Mouse (Mus musculus) 3134 (cell line): ENCODE results near the gene Tox3.

Experiments used
- DNase-seq: peaks from one replicate; pipeline ENCODE4 v3.0.0-alpha.2; 2011; ENCODE audit warnings: low spot score; ENCODE audit not compliant: insufficient read length; ENCODE audit errors: extremely low read depth

Tox3 gene

DNA sequence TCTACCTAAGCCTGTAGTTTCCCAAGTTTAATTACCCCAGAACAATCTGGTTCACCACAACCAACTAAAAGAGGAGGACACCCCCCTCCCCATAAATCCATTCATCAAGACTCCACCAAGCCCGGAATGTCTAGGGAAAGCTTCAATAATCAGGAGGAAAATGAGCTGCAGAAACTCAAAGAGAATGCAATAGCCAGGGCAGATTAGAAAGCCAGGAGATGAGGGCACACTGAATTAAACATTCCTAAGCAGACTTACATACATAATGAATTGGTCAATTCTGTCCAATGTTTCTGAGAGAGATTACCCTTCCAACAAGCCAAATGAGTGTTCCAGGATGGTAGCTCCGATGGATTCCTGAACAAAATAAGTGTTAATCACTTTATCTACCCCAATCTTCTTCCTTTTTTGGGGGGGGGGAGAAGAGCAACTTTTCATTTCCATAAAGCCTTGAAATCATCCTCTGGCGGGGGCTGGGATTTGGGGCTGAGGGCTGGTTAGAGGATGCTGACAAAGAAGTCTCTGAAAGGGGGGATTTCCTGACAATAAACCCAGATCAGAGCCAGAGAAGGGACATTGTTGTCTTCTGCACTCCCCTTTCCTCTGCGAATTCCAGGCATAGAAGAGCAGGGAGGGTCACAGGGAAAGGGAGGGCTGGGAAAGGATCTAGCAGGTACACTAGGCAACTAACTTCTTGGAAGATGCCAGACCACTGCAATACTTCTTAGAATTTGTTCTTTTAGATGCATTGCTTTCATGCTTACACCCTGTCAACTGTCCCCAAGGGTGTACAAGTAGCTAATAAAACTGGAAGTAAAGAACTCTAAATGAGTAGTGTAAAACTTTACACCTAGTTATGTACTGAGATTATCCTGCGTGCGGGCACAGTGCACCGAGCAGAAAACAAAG lies 17.5 kb downstream of the Tox3 start:
- no peak for DNase-seq

DNA sequence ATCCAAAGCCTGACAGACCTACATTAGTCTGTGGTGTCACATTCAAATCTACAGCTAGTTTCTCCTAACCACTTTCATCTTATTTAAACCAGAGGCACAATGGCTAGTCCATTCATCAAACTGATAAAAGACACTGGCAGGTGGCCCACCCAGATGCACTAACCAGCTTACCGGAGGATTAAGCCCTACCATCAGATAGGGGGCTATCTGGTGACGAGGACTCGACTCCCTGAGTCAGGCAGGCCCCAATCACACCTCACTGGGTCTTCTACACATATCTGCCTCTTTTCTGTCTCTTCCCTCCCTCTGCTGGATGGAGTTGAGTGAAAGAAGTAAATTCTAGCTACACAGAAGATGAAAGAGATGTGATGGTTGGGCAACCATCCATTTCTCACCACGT lies 24.3 kb downstream of the Tox3 start:
- DNase-seq, result no peak

DNA sequence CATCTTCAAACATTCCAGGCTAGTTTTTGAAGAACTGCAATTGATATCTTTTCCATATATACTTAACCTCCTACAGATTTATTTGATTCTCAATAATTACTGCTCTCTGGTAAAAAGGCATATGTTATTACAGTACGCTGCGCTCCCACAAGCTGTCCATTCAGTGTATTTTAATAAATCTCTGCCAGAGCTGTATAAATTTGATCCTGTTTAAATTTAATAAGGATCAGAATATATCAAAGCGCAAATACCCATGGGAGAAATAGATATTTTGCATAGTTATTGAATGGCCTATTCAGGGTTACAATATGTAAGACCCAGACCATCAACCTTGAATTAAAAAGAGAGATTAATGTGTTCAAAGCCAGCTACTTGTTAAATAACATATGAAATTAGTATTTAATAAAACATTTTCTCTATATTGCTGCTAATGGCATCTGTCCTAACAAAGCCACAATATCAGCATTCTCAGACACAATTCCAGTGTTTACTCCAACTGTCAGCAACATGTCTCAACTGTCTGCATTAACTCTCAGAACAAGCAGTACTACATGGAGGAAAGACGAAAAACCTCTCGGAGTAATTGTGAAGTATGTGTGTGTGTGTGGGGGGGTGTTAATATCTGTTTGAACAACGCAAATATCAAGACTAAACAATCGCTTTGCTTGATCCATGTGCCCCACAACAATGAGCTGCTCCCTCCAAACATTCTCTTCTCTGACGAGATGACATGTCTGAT lies 25.3 kb downstream of the Tox3 start:
- DNase-seq, result no peak

DNA sequence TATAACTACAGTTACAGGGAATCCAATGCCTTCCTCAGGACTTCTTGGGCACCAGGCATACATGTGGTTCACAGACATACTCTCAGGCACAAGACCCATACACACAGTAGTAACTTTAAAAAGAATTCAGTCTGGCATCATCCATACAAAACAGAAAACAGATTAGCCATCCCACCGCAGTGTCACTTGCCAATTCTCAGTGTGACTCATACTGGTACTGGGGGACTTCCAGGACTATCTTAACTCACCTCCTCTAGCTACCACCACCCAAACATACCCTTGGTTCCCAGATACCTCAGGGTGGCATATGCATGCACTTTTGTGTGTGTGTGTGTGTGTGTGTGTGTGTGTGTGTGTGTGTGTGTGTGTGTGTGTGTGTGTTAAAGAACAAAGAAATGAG lies 26.9 kb downstream of the Tox3 start:
- no peak for DNase-seq

DNA sequence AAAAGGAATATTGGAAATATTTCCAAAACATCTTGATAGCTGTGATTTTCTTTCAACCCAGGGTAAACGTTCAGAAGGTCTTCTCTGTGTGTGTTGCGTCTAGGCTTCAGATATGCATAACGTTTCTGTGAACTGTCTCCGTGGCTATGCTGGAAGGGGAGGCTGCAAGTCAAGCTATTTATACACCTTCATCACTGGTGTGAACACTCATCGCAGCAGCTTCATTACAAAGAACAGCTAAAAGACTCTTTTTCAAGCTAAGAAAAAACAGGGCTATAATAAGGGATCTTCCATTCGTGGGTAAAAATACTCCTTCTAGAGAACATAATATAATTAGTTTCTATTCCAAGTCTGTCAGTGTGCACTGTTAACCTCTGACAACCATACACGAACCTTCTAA lies 33.8 kb downstream of the Tox3 start:
- DNase-seq, result no peak

DNA sequence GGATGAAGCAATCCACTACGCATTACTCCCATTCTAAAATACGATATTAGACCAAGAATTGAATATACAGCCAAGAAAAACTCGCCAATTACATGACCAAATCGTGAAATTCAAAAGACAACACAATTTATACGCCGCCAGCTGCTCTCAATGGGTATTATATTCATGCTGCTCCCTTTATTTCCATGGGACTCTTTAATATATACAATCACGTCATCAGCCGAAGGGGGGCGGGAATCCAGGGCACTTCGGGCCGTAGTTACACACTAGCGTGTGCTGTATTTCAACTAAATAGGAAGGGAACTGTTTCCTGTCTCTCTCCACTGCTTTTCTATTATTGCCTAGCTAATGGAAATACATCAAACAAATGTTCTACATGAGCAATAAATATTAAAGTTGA lies 45.2 kb downstream of the Tox3 start:
- DNase-seq, result no peak

DNA sequence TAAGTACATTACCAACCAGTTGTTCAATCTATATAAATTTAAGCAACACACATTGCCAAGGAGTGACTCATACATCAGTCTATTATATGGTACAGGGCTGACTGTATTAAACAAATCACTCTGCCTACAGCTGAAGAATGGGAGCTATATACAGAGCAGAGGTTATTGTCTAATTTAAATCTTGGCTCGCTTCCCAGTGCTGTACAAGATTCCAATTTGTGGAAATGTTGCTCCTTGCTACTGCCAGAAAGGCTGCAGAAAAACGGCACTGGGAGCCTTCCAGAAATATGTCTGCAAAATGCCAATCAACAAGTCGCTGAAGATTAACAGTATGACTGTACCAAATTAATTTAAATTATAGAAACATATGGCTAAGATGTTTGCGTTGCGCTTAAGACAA lies 45.9 kb downstream of the Tox3 start:
- no peak for DNase-seq

DNA sequence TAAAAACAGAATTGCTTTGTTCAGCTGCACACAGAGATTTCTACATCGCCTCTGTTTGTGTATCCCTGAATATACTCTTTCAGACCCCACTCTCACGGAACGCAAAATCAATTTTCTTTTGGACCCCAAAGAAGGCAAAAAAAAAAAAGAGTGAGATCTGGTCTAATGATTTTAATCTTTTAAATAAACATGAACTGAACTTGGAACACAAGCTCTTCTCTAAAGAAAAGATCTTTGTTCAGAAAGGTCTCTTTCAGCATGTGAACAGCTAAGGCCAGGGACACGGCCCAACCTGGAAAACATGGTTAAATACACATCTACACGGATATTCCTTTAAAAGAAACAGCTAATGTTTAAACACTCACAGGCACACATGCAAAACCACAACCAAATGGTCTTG lies 46.6 kb downstream of the Tox3 start:
- no peak for DNase-seq

DNA sequence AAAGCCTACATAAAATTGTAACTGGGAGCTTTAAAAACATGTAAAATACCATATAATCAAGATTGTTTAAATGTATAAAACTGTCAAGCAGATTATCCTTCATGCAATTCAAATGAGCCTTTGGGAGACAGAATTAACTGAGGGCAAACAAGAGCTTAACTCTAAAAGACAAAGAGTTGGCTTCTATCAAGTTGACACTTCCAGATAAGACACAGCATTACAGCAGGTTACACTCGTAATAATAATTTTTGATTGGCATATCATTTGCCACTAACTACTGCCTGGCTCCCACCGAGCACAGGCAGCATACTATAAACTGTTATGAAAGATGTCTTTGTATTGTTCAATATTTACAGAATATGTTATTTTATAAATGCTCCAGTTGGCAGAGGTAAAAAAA lies 47.2 kb downstream of the Tox3 start:
- no peak for DNase-seq

DNA sequence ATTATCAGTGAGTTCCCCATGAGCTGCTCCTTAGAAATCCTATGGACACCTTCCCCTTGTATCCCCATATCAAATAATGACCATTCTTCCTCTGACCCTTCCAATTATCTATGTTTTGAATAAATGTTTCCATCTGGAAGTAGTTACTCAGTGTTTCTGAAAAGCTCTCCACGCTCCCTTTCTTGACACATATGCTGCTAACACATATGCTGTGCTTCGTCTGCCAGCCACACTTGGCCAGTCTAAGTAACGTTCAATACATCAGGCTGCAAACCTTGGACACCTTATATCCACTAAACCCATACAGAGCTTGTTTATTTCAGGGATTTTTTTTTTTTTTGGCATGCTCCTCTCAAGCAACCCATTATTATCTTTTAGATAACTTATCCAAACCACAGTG lies 54.1 kb downstream of the Tox3 start:
- DNase-seq, result no peak

DNA sequence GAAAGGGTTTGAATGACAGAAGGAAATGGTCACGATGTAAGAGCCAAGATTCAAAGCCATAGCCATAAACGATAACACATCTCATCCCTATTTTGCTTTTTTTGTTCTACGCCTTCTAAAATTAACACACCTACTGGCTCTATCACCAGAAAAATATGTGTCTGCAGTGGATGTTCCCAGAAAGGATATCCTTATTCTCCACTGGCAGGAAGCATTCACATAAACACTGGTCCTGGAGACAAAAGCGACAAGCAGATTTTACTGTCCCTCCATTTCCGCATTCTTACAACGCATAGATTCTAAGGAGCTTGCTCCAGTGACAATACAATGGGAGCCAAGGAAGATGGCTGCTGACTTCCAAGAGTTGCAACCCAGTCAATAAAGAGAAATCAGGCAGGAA lies 57.3 kb downstream of the Tox3 start:
- DNase-seq, result no peak

DNA sequence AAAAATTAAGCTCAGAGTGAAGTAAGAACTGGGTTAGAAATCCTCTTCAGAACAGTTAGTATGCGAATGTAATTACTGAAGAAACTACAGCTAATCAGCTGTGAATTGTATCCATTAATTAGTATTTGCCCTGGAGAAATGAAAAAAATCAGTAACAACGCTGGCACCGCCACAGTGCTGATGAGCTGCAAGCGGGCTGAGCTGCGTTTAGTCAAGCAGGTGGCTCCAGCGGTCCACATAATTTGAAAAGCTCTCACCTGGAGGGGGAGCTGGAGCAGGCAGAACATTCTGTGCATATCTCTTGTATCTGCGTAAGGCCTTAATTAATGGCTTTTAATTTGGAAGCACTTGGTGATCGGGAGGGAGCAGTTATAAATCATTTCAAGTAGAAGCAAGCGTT lies 71.4 kb downstream of the Tox3 start:
- DNase-seq, result no peak

DNA sequence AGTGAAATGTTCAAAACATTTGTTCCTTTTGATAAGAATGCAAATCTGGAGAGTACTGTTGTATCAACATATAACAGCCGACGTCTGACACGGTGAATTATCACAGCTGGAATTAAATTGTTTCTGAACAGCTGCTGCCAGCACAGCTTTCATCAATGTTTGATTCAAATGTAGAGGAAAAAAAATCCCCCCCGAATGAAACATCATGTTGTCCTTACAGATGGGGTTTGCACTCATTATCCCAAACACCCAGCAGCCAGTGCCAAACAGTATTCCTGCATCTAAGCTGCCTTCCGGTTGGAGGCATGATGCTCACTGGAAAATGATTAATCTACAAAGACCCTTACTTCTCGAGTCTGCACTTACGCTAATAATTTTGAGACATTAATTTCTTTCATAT lies 75.0 kb downstream of the Tox3 start:
- no peak for DNase-seq

DNA sequence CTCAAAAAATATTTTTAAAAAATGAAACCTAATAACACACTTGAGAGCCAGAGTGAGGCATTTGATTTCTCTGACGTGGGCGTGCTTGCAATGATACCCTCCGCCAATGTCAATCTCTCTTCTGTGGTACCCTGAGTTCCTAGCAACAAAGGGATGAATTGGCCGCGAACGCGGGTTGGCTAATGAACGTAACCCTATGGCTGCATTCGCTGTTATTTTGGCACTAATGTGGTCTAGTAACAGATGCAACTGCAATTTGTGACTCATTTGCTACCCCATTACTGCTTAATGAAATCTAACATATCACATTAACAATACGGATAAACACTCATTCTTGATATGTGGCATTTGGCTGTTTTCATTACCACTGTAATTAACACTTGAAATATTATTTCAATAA lies 76.2 kb downstream of the Tox3 start:
- DNase-seq, result no peak

DNA sequence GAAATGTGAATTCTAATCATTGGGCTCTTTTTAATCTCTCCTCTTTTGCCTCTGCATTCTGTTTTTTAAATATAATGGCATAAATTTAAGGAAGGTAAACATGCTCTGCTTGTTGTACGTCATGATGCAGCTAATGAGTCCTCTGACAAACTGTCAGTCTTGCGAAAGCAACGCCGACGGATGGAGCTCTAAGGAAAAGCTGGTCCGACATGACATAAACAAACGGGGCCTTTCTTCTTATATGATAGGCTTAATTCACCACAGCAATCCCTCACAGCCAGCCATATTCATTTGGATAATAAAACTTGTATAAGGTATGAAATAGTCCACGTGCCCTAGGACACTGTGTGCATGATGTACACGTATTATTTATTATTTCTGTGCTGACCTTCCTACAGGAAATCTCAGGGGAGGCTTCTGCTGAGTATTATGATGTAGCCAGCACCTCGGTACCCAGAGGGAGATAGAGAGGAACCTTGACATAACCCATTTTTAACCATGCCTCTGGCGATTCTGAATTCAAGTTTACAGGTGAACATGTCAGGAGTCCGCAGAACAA lies 80.4 kb downstream of the Tox3 start:
- no peak for DNase-seq

DNA sequence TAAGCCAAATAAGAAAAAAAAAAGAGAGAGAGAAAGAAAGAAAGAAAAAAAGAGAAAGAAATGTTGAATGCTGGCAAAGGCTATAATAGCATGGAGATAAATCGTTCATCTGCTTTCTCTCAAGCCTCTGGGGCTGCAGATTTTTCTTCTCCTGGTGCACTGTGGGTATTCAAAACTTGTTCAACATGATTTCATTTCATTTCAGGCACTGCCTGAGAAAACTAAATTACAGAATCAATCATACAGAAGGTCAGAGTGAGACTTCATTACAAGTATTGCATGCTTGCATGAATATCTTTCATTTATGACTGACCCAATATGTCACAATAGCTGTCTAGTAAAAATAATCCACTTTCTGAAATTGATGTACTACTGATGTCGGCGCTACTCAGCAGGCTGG lies 81.2 kb downstream of the Tox3 start:
- no peak for DNase-seq

DNA sequence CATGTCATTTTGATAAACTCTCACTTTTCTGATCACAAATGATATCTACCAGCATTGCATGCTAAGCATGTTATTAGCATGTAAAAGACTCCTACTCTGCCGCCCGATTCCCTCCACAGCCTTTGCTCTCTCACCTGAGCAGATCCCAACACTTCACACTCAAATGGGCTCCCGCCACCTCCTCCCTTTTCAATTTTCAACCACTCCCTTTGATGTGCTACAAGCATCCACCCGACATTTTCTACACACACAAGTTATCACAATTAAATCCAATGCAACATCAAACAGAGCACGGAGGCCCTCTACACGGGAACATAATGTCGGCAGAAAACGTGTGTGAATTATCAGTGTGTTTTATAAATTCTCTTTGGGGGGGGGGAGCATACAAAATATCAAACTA lies 81.9 kb downstream of the Tox3 start:
- no peak for DNase-seq

DNA sequence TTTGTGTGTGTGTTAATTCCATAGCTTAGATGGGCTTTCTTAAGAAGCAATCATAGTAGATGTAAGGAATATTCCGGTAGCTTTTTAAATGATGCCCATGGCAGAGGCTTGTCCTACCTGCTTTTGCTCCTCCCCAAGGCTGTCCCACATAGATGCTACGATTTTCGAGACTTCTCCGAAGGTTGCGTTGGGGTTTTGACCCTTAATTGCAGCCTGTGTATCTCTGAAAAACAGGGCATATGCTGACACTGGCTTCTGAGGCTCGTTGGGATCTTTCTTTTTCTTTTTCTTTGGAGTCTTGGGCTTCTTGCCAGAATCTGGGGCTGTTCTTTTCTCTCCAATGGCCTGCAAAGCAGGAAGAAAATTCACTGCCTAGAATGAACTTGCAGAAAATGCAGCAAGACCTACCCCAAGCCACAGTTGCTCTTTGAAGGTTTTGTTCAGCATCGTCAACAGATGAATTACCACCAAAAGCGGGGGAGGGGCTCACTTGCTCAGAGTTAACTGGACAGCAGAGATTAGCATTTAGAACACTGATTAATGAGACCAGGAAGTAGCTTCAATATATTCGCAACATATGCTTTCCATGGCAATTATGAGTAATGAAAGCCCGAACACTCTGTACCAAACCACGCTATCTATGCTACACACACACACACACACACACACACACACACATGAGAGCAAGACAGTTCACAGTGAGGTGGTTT lies 93.8 kb downstream of the Tox3 start:
- no peak for DNase-seq

DNA sequence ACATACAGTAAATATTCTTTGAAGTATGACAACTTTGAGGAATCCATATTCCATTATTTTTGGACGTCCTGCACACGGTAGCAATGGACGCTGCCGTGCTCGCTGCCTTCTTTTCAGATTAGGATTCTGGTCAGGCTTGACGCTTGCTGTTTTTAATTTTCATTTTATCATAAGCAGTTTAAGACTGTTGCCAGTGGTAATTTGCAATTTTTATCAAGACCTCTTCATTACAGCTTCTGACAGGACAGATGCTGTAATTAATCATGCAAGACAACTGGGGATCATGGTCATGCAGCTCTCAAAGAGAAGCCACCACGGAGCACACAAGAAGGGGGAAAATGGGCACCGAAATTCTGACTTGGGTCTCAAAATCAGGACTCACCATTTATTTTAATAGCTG lies 101.8 kb downstream of the Tox3 start:
- no peak for DNase-seq

DNA sequence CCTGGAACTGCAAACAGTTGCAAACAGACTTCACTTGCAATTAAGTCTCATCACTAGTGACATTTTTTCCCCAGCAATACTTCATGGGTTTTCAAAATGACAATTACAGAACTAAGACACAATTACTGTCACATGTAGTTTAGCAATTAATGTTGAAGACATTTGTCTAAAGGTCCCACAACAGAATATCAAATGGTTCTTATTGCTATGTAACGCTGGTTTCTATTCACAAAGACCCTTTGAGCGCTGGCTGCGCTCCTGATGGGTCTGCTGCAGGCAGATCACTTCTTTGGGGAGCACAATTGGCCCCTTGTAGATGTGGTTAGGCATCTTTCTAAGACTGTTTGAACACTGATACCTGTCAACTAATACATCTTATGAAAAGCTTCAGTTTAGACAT lies 102.3 kb downstream of the Tox3 start:
- no peak for DNase-seq

DNA sequence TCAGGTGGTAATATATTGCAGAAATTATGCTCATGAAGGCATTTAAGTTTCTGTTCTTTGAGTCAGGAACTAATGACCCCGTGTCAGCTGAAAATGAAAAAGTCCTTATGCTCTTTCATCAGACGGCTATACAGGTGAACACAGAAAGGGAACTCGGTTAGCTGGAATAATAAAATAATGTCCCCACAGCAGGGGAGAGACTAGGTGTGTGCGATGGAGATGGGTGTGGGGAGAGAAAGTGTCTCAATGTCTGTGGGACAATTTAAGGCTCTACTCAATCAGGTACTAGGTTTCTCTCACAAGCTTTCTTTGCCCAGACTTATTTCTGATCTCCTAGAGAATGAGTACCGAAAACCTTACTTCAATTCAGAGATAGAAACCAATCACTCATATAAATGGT lies 103.0 kb downstream of the Tox3 start:
- no peak for DNase-seq
